Mouse (Mus musculus): Measurements from ENCODE around the gene Zc3h7a. TPM values are rescaled to one million over a fixed set of nuclear protein-coding genes. Genes with fewer than 3 reads are reported as not detected.
"Not testable (repeated sequence)": the region's sequence is repeated elsewhere in the genome, so short reads cannot be mapped to it uniquely, and the experiment has no call there.

Gene Zc3h7a
- total RNA-seq, 2 experiments from 2014 or later = 178 to 208 TPM

- peak; percentile 33; the same call in 1 of the 2 replicates for ATAC-seq (replicated peaks; ENCODE audit: poor library complexity, severe bottlenecking)
Observed at GRCm38 (mm10) chr16:11154500-11154899, 21.7 kb downstream of the Zc3h7a start.

- ATAC-seq (replicated peaks; ENCODE audit: poor library complexity, severe bottlenecking) = not testable (repeated sequence)
Observed at GRCm38 (mm10) chr16:11143706-11144483, 32.3 kb downstream of the Zc3h7a start.

- peak; percentile 86 for ATAC-seq (replicated peaks; ENCODE audit: poor library complexity, severe bottlenecking)
Observed at GRCm38 (mm10) chr16:11134348-11135344, 41.5 kb downstream of the Zc3h7a start, which contains the start of gene Txndc11. TSS of gene Txndc11 (minus strand) at chr16:11134650.

- ATAC-seq (replicated peaks; ENCODE audit: poor library complexity, severe bottlenecking) = peak; percentile 5; the same call in 1 of the 2 replicates
Observed at GRCm38 (mm10) chr16:11133476-11134347, 42.5 kb downstream of the Zc3h7a start.

GRCm38 (mm10) chr16:11132839-11133238 is 43.4 kb downstream of the Zc3h7a start:
- no peak for ATAC-seq (replicated peaks; ENCODE audit: poor library complexity, severe bottlenecking)

- ATAC-seq (replicated peaks; ENCODE audit: poor library complexity, severe bottlenecking) = no peak
Observed at GRCm38 (mm10) chr16:11128301-11128700, 47.9 kb downstream of the Zc3h7a start.

- ATAC-seq (replicated peaks; ENCODE audit: poor library complexity, severe bottlenecking) = no peak
Observed at GRCm38 (mm10) chr16:11125371-11125770, 50.8 kb downstream of the Zc3h7a start.

- ATAC-seq (replicated peaks; ENCODE audit: poor library complexity, severe bottlenecking) = no peak
Observed at GRCm38 (mm10) chr16:11124110-11124509, 52.1 kb downstream of the Zc3h7a start.

- ATAC-seq (replicated peaks; ENCODE audit: poor library complexity, severe bottlenecking) = no peak
Observed at GRCm38 (mm10) chr16:11122625-11123024, 53.6 kb downstream of the Zc3h7a start.

- peak; percentile 35; the same call in 1 of the 2 replicates for ATAC-seq (replicated peaks; ENCODE audit: poor library complexity, severe bottlenecking)
Observed at GRCm38 (mm10) chr16:11109198-11109740, 66.9 kb downstream of the Zc3h7a start.

- ATAC-seq (replicated peaks; ENCODE audit: poor library complexity, severe bottlenecking) = no peak
Observed at GRCm38 (mm10) chr16:11104905-11105304, 71.3 kb downstream of the Zc3h7a start.

- ATAC-seq (replicated peaks; ENCODE audit: poor library complexity, severe bottlenecking) = no peak
Observed at GRCm38 (mm10) chr16:11097301-11097700, 78.9 kb downstream of the Zc3h7a start.

- no peak for ATAC-seq (replicated peaks; ENCODE audit: poor library complexity, severe bottlenecking)
Observed at GRCm38 (mm10) chr16:11093717-11094386, 82.3 kb downstream of the Zc3h7a start.

- ATAC-seq (replicated peaks; ENCODE audit: poor library complexity, severe bottlenecking) = no peak
Observed at GRCm38 (mm10) chr16:11092523-11092922, 83.7 kb downstream of the Zc3h7a start.

GRCm38 (mm10) chr16:11092061-11092460 is 84.1 kb downstream of the Zc3h7a start:
- ATAC-seq (replicated peaks; ENCODE audit: poor library complexity, severe bottlenecking) = no peak

GRCm38 (mm10) chr16:11090836-11091570 is 85.2 kb downstream of the Zc3h7a start:
- ATAC-seq (replicated peaks; ENCODE audit: poor library complexity, severe bottlenecking) = no peak

GRCm38 (mm10) chr16:11086856-11087588 is 89.2 kb downstream of the Zc3h7a start:
- ATAC-seq (replicated peaks; ENCODE audit: poor library complexity, severe bottlenecking) = no peak
